Mouse (Mus musculus): ENCODE measurements at regions not wholly inside any gene's neighbourhood (a gene's known extent, or its start where the extent isn't known, plus 50 kb on each side); places are given as distances from the start of the nearest gene placed in this dataset.

DNA sequence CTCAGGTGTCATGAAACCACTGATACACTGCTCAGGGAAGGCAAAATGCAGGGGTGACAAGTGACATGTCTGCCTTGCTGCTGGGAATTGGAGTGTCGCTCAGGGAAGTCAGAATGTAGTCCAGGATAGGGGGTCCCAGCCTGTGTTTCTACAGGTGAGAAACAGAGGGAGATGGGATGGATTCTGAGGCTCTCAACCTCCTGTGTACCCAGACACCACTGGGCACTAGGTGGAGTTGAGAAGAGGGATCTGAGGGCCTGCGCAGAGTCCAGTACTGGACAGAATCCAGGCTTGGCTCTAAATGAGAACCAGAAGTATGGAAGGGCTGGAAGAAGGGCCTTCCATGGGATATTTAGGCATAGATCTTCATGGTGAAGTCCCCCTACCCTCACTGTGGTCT, 92.3 kb downstream of the Anxa1 start:
- TF ChIP-seq CTCF (IDR thresholded peaks at IDR 0.05; ENCODE audit: low read depth) = no peak
- no peak for TF ChIP-seq EP300 (IDR thresholded peaks at IDR 0.05; ENCODE audit: low read depth)
